Mouse (Mus musculus): ENCODE data around the gene Slc36a2. TPM values are rescaled to one million over a fixed set of nuclear protein-coding genes. Genes with fewer than 3 reads are reported as not detected.

The Slc36a2 gene
- polyA plus RNA-seq, 1 experiment from 2014 or later, result 8.8 TPM

- H3K9me3 ChIP-seq (ENCODE audit: control insufficient read depth, low read length), result no peaks in the 10 kb centered on the region
- peaks cover 8% of the 10 kb centered on the region; the same call in 1 of the 2 replicates for H3K4me1 ChIP-seq (replicated peaks; ENCODE audit: control insufficient read depth, insufficient read depth, low read length)
- 59% methylated on average over 3 of the region's 3 CpGs for WGBS
- peak overlapping the region; percentile 36; the same call in 1 of the 2 replicates for H3K27ac ChIP-seq (ENCODE audit: low read length)
- no peaks in the 10 kb centered on the region for H3K27me3 ChIP-seq (ENCODE audit: control insufficient read depth, insufficient read depth, low read depth, low read length)
- no peak overlapping the region for H3K9ac ChIP-seq (ENCODE audit: low read length)
- no peak overlapping the region for H3K4me2 ChIP-seq (ENCODE audit: low read depth, low read length)
- no peak overlapping the region for H3K4me3 ChIP-seq (ENCODE audit: low read length)
- ATAC-seq (ENCODE audit: low read depth), result peak; percentile 50; the same call in 1 of the 2 replicates
- H3K36me3 ChIP-seq (ENCODE audit: control insufficient read depth, insufficient read depth, low read length), result peaks cover 2% of the 10 kb centered on the region; the same call in 1 of the 2 replicates
Observed at GRCm38 (mm10) chr11:55214978-55215377, 30.1 kb upstream of the Slc36a2 start.

- no peak for ATAC-seq (ENCODE audit: low read depth)
Observed at GRCm38 (mm10) chr11:55214161-55214560, 29.3 kb upstream of the Slc36a2 start.

GRCm38 (mm10) chr11:55213518-55213917 is 28.6 kb upstream of the Slc36a2 start:
- no peak for ATAC-seq (ENCODE audit: low read depth)
- Histone ChIP-seq H3K27ac (ENCODE audit: low read length) (no peak overlapping the region), H3K9ac (ENCODE audit: low read length) (no peak overlapping the region), H3K27me3 (ENCODE audit: control insufficient read depth, insufficient read depth, low read depth, low read length) (no peaks in the 10 kb centered on the region), H3K36me3 (ENCODE audit: control insufficient read depth, insufficient read depth, low read length) (peaks cover 2% of the 10 kb centered on the region; the same call in 1 of the 2 replicates), H3K4me2 (ENCODE audit: low read depth, low read length) (no peak overlapping the region), H3K9me3 (ENCODE audit: control insufficient read depth, low read length) (no peaks in the 10 kb centered on the region), H3K4me1 (replicated peaks; ENCODE audit: control insufficient read depth, insufficient read depth, low read length) (peaks cover 13% of the 10 kb centered on the region), H3K4me3 (ENCODE audit: low read length) (no peak overlapping the region)
- 95% methylated on average over 4 of the region's 4 CpGs for WGBS

More at GRCm38 (mm10) chr11:55214161-55214560, 29.3 kb upstream of the Slc36a2 start:
- H3K9ac ChIP-seq (ENCODE audit: low read length), result no peak overlapping the region
- no peak overlapping the region for H3K4me2 ChIP-seq (ENCODE audit: low read depth, low read length)
- no peak overlapping the region for H3K4me3 ChIP-seq (ENCODE audit: low read length)
- no peaks in the 10 kb centered on the region for H3K9me3 ChIP-seq (ENCODE audit: control insufficient read depth, low read length)
- no peaks in the 10 kb centered on the region for H3K27me3 ChIP-seq (ENCODE audit: control insufficient read depth, insufficient read depth, low read depth, low read length)
- H3K27ac ChIP-seq (ENCODE audit: low read length), result no peak overlapping the region
- H3K36me3 ChIP-seq (ENCODE audit: control insufficient read depth, insufficient read depth, low read length), result peaks cover 2% of the 10 kb centered on the region; the same call in 1 of the 2 replicates
- WGBS, result 66% methylated on average over 5 of the region's 5 CpGs
- H3K4me1 ChIP-seq (replicated peaks; ENCODE audit: control insufficient read depth, insufficient read depth, low read length), result peaks cover 12% of the 10 kb centered on the region

- Histone ChIP-seq H3K9me3 (ENCODE audit: control insufficient read depth, low read length) (no peaks in the 10 kb centered on the region), H3K9ac (ENCODE audit: low read length) (no peak overlapping the region), H3K36me3 (ENCODE audit: control insufficient read depth, insufficient read depth, low read length) (no peaks in the 10 kb centered on the region), H3K4me3 (ENCODE audit: low read length) (no peak overlapping the region), H3K27me3 (ENCODE audit: control insufficient read depth, insufficient read depth, low read depth, low read length) (no peaks in the 10 kb centered on the region), H3K4me1 (replicated peaks; ENCODE audit: control insufficient read depth, insufficient read depth, low read length) (peaks cover 8% of the 10 kb centered on the region), H3K4me2 (ENCODE audit: low read depth, low read length) (no peak overlapping the region), H3K27ac (ENCODE audit: low read length) (no peak overlapping the region)
- WGBS, result 54% methylated on average over 6 of the region's 6 CpGs
- ATAC-seq (ENCODE audit: low read depth), result no peak
Observed at GRCm38 (mm10) chr11:55209626-55210353, 24.9 kb upstream of the Slc36a2 start.

- Histone ChIP-seq H3K27me3 (ENCODE audit: control insufficient read depth, insufficient read depth, low read depth, low read length) (no peaks in the 10 kb centered on the region), H3K36me3 (ENCODE audit: control insufficient read depth, insufficient read depth, low read length) (no peaks in the 10 kb centered on the region), H3K9me3 (ENCODE audit: control insufficient read depth, low read length) (no peaks in the 10 kb centered on the region), H3K4me3 (ENCODE audit: low read length) (no peak overlapping the region), H3K4me2 (ENCODE audit: low read depth, low read length) (no peak overlapping the region), H3K27ac (ENCODE audit: low read length) (no peak overlapping the region), H3K9ac (ENCODE audit: low read length) (no peak overlapping the region), H3K4me1 (replicated peaks; ENCODE audit: control insufficient read depth, insufficient read depth, low read length) (peaks cover 8% of the 10 kb centered on the region)
- ATAC-seq (ENCODE audit: low read depth), result no peak
- 60% methylated on average over 2 of the region's 2 CpGs for WGBS
Observed at GRCm38 (mm10) chr11:55209032-55209431, 24.2 kb upstream of the Slc36a2 start.

- no peaks in the 10 kb centered on the region for H3K27me3 ChIP-seq (ENCODE audit: control insufficient read depth, insufficient read depth, low read depth, low read length)
- H3K4me1 ChIP-seq (replicated peaks; ENCODE audit: control insufficient read depth, insufficient read depth, low read length), result peaks cover 8% of the 10 kb centered on the region
- no peak overlapping the region for H3K9ac ChIP-seq (ENCODE audit: low read length)
- H3K27ac ChIP-seq (ENCODE audit: low read length), result no peak overlapping the region
- 55% methylated on average over 6 of the region's 6 CpGs for WGBS
- no peaks in the 10 kb centered on the region for H3K9me3 ChIP-seq (ENCODE audit: control insufficient read depth, low read length)
- H3K36me3 ChIP-seq (ENCODE audit: control insufficient read depth, insufficient read depth, low read length), result no peaks in the 10 kb centered on the region
- no peak for ATAC-seq (ENCODE audit: low read depth)
- H3K4me2 ChIP-seq (ENCODE audit: low read depth, low read length), result no peak overlapping the region
- H3K4me3 ChIP-seq (ENCODE audit: low read length), result no peak overlapping the region
Observed at GRCm38 (mm10) chr11:55208001-55208690, 23.3 kb upstream of the Slc36a2 start.

- ATAC-seq (ENCODE audit: low read depth), result peak; percentile 64
- H3K4me2 ChIP-seq (ENCODE audit: low read depth, low read length), result peak overlapping the region; percentile 85
- WGBS, result 2% methylated on average over 17 of the region's 17 CpGs
- H3K4me1 ChIP-seq (replicated peaks; ENCODE audit: control insufficient read depth, insufficient read depth, low read length), result peaks cover 8% of the 10 kb centered on the region
- peak overlapping the region; percentile 59 for H3K4me3 ChIP-seq (ENCODE audit: low read length)
- no peaks in the 10 kb centered on the region for H3K9me3 ChIP-seq (ENCODE audit: control insufficient read depth, low read length)
- H3K27me3 ChIP-seq (ENCODE audit: control insufficient read depth, insufficient read depth, low read depth, low read length), result no peaks in the 10 kb centered on the region
- H3K9ac ChIP-seq (ENCODE audit: low read length), result peak overlapping the region; percentile 68
- H3K36me3 ChIP-seq (ENCODE audit: control insufficient read depth, insufficient read depth, low read length), result no peaks in the 10 kb centered on the region
- no peak overlapping the region for H3K27ac ChIP-seq (ENCODE audit: low read length)
Observed at GRCm38 (mm10) chr11:55204602-55205001, 19.7 kb upstream of the Slc36a2 start.

- Histone ChIP-seq H3K9ac (ENCODE audit: low read length) (peak within 1 kb of the TSS; percentile 68), H3K27me3 (ENCODE audit: control insufficient read depth, insufficient read depth, low read depth, low read length) (no peaks in the 10 kb centered on the region), H3K27ac (ENCODE audit: low read length) (no peak within 1 kb of the TSS), H3K36me3 (ENCODE audit: control insufficient read depth, insufficient read depth, low read length) (no peaks in the 10 kb centered on the region), H3K4me1 (replicated peaks; ENCODE audit: control insufficient read depth, insufficient read depth, low read length) (peaks cover 3% of the 10 kb centered on the region), H3K9me3 (ENCODE audit: control insufficient read depth, low read length) (no peaks in the 10 kb centered on the region), H3K4me2 (ENCODE audit: low read depth, low read length) (peak within 1 kb of the TSS; percentile 85), H3K4me3 (ENCODE audit: low read length) (peak within 1 kb of the TSS; percentile 59)
- under 1% methylated on average over 28 of the region's 31 CpGs for WGBS
- ATAC-seq (ENCODE audit: low read depth), result peak; percentile 95
Observed at GRCm38 (mm10) chr11:55204159-55204596, 19.3 kb upstream of the Slc36a2 start, which contains the start of gene Slc36a1. Gene Slc36a1, plus strand, starts transcription at chr11:55204350.
